Mouse (Mus musculus) retina, embryonic 14.5 days (tissue): ENCODE measurements around the gene Gm21915.

ENCODE experiments used
- DNase-seq: peaks from one replicate; pipeline ENCODE4 v3.0.0-alpha.2; 2015; ENCODE audit warnings: low spot score

Gene Gm21915

GRCm38 (mm10) chr9:40717182-40717874, 46.9 kb downstream of the Gm21915 start:
- no peak for DNase-seq

DNA sequence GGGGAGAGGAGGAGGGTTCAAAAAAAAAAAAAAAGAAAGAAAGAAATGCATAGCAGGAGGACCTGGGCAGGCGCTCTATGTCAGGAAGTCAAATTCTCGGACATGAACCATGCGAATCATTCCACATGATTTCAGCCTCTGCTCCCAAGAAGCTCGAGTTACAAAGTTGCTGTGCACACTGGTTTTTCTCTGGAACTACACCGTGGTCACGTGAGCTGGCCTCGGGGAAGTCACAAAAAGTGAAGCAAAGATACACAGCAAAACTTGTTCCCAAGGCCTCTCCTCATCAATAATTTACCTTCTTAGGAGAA, 47.4 kb downstream of the Gm21915 start:
- no peak for DNase-seq
